ENCODE assay signal across 9 mouse cellular contexts in genomic region chr1:35959729-35960128, GRCm38 (mm10).
"Had no signal": no experiment of that assay in that cellular context is flagged by ENCODE, and none has a peak within 500 bp of the region (broad histone marks: within the 10 kb centered on the region; RNA-seq: fewer than 3 reads in every experiment).

No protein-coding gene starts in this region.

- DNase-seq: kidney, adult 9 months; kidney, postnatal 36 days; lung, embryonic 14.5 days; lung, postnatal 10 days; lung, postnatal 4 days; midbrain, embryonic 14.5 days; retina, postnatal 1 day; right cerebral cortex, postnatal 14 days; thymus, postnatal 36 days had no signal
